Mouse (Mus musculus) layer of hippocampus, adult 8-10 months (tissue): ENCODE measurements around the gene Smc4. TPM values are rescaled to one million over a fixed set of nuclear protein-coding genes. Genes with fewer than 3 reads are reported as not detected.
A peak's percentile ranks its signal among the peaks of the same experiment; 100 is the strongest.

Experiments
- DNase-seq, 2 experiments: peaks; one replicate each; pipeline ENCODE4 v3.0.0; 2022; ENCODE audit warnings: low spot score in 2 of 2
- total RNA-seq, 4 experiments: library from RNA; stranded (reverse); gene quantifications; 2 replicates each; pipeline ENCODE4 v1.2.4; 2022

Gene Smc4
- total RNA-seq, result 1 to 10 TPM; 5.8 to 10.0 (median 7.5) TPM

DNA sequence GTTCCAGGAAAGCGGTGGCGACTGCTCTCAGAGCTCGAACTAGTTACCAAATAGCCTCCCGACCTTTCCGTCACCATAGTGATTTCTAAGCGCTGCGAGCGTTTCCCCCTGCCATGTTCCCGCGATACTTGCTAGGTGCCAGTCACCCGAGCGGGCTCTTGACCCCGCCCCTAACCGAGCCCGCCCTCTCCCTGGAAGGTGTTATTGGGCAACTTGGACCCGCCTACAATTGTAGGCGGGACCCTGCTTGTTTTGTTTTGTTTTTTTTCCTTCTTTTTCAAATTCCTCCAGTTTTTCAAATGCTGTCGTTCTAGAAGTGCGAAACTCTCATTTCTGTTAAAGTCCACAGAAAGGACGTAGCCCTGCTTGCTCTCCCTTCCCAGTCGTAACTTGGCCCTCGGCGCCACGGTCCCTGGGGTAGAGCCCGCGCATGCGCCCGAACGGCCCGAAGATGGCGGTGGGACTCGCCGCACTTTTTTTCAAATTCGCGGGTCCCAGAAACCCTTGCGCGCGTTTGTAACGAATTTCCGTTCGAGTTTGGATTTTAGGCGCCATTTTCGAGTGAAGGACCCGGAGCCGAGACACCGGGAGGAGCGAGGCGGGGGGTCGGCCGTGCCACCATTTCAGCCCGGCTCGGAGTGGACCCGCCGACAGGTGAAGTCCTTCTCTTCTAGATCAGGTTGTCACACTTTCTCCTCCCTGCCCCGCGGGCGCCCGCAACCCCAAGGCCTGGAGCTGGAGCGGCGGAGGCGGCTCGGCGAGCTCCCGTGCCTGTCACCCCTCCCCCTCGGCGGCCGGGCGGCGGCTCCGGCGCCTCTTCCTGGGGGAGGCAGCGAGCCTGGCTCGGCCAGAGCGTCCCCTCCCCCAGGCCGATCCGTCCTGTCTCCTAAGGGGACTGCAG lies at the start of gene Smc4, which contains the start of gene Ift80:
Smc4 (plus strand) TSS at position 302 of the 901 bp plus-strand sequence.
Ift80 (minus strand) TSS at position 134 of the 901 bp plus-strand sequence.
- DNase-seq, result peak; percentile 91 to 94

DNA sequence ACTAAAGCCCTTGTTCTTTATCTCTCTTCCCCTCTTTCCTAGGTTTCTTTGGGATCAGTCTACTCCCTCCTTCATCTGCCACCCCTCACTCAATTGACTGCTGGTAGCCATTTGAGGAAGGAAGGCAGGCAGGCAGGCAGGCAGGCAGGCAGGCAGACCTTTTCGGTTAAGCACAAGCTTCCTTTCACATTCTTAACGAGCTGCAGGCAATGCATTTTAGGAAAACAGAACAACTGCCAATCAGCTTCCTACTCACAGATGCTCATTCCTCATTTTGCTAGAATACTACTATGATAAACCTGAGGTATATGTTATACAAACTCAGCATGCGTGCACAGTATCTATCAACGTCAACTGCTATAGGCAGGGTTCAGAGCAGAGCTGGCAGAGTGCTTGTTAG lies 48.1 kb upstream of the Smc4 start:
- DNase-seq, result no peak

DNA sequence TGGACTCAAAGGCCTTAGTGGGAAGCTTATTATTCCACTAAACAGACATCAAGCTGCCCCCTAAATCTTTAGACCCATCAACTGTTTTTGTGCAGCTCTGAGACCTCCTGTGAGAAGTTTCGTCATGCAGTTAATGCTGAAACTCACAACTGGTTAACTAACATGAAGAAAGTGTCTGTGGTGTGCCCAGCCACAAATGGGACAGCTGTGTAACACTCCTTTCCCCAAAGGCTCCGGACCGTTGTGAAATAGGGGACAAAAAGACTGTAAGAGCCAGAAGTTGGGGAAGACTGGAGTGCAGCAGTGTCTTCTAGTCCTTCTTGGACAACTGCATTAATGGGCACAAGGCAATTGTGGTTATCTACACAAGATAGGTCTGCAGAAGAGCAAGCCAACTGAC lies 47.1 kb upstream of the Smc4 start:
- DNase-seq, result no peak

DNA sequence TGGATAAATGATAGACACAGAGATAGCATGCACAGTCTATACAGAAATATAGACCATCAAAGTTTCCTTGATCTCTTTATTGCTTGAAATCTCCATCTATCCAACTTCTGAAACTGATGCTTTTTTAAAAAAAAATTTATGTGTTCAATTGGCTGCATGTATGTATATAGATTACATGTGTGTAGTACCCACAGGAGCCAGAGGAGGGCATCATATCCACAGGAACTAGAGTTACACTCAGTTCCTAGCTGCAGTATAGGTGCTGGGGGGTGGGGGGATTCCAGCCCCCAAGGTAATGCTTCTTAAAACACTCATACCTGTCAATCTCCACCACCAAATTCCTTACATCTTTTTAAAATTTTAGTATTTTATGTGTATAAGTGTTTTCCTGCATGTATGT lies 39.9 kb upstream of the Smc4 start:
- no peak for DNase-seq

DNA sequence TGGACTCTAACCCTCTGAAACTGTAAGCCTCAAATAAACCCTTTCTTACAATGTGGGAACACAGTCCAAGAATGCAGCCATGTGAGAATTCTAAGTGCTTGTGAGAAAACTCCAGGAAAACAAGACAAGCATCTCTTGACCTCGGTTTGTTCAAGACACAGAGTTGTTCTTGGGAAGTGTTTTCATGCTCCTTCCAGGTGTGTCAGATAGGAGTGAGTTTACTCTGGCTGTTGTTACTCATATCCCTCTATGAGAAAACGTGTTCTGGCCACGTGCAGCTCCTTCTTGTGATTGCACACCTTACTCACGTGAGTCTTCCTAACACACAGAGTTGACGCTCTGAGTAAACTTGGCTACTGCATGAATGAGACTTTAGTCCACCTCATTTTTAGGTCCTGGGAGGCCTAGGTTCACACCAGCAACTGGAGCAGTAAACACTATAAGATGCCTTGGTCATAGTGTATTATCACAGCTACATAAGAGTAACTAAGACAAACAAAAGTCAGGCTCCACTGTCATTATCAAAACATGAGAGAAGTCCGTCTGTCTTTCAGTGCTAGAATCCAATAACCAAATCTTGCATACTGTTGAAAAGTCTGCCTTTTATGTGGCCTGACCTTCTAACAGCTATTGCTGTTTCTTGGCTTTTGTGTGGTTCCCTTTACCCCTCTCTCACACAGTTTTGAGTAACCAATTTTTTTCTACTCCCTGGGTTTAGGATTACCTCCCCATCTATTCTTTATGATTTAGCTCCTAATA lies 37.8 kb upstream of the Smc4 start:
- no peak for DNase-seq

DNA sequence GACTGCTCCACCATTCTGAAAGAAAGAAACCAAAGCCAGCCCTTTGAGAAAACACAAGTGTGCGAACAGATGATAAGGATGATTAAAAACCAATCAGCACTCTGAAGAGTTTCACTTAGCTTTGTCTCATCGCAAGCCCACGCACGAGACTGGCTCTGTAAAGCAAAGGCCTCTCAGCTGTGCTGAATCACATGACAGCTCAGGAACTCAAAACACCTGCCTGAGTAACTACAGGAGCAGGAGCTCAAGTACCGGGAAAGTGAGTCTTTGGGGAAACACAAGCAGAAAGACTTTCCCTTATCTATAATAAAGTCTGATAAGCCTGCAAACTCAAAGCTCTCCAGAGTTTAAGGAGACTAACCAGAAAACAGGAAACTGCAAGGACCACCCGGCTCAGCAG lies 37.1 kb upstream of the Smc4 start:
- DNase-seq, result no peak

DNA sequence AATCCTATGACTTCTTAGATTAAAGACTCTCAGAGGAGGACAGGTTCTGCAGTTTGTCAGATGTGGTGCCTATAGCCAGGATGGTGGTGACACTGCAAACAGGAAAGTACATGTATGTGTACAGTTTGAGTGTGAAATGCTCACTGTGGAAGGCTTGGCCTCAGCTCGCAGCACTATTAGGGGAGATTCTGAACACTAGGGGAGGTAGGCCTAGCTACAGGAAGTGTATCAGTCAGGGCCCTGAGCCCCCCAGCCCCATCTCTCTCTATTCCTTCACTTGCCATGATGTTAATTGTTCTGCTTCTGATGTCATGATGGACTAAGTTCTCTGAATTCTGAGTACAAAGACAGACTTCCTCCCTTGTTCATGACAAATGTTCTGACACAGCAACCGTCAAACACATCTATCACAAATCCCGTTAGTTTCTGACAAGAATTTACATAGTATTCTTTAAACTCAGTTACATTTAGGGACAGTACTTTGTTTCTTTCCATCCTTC lies 35.4 kb upstream of the Smc4 start:
- no peak for DNase-seq

GRCm38 (mm10) chr3:68973574-68973973 lies 31.0 kb upstream of the Smc4 start:
- DNase-seq, result no peak

- no peak for DNase-seq
These were observed 29.7 kb upstream of the Smc4 start for GRCm38 (mm10) chr3:68974639-68975532.

DNA sequence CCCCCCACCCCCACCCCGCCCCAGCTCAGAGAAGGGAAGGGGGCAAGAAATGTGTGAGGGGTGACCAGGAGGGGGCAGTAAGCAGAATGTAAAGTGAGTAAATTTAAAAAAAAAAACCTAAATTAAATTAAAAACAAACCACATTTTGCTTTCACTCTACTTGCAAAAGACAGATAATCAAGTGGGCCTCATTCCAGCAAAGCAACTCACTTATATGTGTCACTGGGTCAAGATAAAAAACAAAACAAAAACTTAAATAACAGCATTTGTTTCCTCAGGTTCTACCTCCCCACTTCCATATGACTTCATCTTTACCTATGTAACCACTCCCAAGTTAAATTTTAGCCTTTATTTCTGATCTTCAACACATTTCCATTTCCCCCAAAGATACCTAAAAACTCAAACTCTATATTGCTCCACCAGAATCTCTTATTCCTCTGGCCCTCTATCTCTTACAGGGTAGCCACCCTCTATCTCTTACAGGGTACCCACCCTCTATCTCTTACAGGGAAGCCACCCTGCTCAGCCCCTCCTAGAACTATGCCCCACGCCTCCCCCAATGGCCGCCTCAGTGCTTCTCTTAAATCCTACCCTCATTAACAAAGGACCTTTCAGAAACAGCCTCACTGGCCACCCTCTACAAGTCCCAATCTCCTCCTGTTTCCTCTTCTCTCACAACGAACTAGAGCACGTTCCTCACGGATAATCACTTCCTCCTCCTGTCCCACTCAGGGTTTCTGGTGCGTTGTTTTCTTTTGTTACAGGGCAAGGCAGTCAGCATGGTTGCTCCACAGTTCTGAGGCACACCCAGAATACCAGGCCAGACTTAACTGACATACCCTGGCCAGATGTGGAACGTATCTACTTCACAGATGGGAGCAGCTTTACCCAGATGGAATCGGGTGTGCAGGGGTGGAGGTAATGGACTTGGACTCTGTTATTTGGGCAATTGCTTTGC lies 28.7 kb upstream of the Smc4 start:
- no peak for DNase-seq

GRCm38 (mm10) chr3:68977696-68978095 lies 26.8 kb upstream of the Smc4 start:
- no peak for DNase-seq

GRCm38 (mm10) chr3:68979187-68979586 lies 25.4 kb upstream of the Smc4 start:
- DNase-seq, result no peak

DNA sequence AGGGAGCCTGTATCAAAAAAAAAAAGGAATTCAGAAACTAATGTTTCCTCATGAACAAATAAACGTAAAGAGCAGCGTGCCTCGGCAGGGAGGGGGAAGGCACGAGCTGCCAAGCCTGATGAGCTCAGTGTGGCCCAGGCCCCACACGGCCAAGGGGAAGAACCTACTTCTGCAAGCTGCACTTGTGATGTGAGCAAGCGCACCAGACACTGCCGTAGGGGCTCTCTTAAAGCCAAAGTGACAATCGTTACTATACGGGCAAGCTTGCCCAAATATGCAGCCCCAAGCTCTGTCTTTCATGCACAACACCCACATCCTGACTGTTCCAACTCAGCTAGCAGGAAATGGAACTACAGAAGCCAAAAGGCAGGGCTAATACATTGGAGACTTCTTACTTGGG lies 23.6 kb upstream of the Smc4 start:
- no peak for DNase-seq

GRCm38 (mm10) chr3:68986550-68986949 lies 18.0 kb upstream of the Smc4 start:
- DNase-seq, result no peak

GRCm38 (mm10) chr3:69002781-69003180 lies 1.8 kb upstream of the Smc4 start:
- DNase-seq, result no peak

GRCm38 (mm10) chr3:69004055-69004436 lies 492 bp upstream of the Smc4 start:
- DNase-seq, result no peak

DNA sequence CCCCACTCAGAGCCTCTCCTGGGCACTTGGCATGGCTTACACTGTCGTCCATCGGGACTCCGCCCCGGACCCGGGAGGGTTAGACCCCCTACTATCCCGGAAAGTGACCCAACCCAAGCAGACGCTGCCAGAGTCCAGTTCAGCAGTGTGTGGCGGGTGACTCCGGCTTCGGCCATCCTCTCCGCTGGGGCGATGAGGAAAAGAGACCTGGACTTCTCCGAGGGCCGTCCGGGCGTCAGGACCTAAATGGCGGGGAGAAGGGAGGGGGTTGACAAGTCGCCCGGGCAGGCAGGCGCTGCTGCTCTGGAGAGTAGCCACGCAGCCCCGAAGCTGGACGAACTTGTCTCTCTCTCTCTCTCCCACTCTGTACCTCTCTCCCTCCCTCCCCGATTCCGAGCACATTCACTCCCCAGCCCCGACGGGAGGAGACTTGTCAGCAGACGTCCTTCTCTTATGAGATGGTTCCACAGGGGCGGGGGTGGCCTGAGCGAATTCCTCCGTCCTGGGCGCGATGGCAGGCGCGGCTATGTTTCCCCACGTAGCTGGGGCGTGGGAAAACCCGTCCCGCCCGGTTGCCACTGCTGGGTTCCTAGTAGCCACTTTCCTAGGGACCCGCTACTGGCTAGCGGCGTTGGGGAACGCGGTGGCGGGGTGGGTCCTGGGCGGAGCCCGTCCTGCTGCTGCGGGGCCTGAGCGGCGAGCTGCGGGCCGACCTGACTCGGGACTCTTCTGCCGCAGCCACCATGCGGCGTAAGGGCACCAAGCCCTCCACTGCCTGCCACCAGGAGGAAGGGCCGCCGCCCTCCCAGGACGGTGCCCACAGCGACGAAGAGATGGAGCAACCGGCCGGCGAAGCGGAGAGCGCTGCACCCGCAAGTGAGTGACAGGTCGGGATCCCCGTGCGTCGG lies 1.1 kb downstream of the Smc4 start:
- DNase-seq, result peak; percentile 9 to 21

DNA sequence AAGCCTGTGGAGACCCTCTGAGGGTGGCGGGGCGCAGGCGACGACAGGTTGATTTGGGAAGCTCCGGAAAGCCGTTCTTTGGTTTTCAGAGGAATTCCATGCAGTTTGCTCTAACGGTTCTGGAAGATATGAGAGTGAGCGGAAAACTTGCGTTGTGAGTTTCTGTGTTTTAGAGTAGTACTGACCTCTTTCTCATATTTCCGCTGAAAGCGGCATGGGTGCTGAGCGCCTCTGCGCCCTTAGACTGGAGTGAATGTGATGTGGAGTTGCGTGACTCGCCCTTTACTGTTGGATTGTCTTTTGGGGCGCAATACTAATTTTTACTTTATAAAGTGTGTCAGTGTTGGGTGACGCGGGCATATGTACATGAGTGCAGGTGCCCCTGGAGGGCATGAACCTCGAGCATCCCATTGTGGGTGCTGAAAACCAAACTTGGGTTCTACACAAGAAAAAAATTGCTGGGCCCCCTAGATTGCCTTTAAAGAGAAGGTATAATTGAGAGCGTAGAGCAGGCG lies 1.8 kb downstream of the Smc4 start:
- no peak for DNase-seq

- no peak for DNase-seq
These were observed 4.3 kb downstream of the Smc4 start for GRCm38 (mm10) chr3:69008873-69009272.
